Mouse (Mus musculus) erythroblast, embryonic 14.5 days (primary cell): ENCODE measurements around the gene Hmgb1.

Experiments
- GATA1 ChIP-seq: IDR thresholded peaks from 2 replicates; pipeline ENCODE4 v1.6.1; 2012; ENCODE audit warnings: low read length, inconsistent platforms, mixed read lengths
- TAL1 ChIP-seq: IDR thresholded peaks from 3 replicates; pipeline ENCODE4 v1.6.1; 2012; ENCODE audit warnings: low read length, inconsistent platforms, mixed read lengths

DNA sequence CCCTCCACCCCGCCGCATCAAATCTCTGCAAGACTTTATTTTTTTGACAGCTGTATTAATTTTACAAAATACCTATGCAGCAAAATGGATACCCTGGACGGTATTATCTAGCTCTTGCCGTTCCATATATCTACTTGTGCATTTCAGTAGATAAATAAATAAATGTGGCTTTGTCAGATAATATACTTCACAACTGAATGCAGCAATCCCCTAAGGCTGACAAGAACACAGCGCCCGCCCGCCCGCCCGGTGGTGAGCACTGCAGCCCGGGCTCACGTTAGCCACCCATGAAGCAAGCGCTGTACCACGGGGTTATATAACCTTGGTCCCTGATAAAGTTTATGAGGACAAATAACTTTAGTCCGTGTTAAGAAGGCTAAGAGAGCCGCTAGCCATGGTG lies 76.1 kb downstream of the Hmgb1 start:
- TF ChIP-seq GATA1 (no peak), TAL1 (no peak)
